Mouse (Mus musculus) CD4-positive helper T cell, adult 2 months (primary cell): ENCODE data around the gene Igsf21.

Experiments
- DNase-seq: peaks from one replicate; pipeline ENCODE4 v3.0.0-alpha.2; 2012; ENCODE audit warnings: low read depth, missing footprints, low spot score

Gene Igsf21

DNA sequence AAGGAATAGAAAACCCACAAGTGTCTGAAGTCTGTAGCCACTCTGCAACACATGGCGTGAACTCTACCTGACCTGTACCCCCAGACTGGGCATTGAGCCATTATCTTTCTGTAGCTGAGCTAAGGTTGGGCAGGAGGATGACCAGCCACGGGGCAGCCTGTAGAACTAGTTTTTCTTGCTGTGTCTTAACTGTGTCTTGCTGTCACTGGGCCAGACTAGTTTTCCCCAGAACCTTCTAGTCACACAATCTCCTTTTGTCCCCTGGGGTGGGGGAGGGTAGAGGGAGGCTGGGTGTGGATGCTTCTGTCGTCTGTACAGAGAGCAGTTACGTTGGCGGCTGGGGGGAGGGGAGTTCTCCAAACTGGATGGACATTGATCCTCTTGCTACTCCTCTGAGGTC is 267.9 kb downstream of the Igsf21 start:
- no peak for DNase-seq

DNA sequence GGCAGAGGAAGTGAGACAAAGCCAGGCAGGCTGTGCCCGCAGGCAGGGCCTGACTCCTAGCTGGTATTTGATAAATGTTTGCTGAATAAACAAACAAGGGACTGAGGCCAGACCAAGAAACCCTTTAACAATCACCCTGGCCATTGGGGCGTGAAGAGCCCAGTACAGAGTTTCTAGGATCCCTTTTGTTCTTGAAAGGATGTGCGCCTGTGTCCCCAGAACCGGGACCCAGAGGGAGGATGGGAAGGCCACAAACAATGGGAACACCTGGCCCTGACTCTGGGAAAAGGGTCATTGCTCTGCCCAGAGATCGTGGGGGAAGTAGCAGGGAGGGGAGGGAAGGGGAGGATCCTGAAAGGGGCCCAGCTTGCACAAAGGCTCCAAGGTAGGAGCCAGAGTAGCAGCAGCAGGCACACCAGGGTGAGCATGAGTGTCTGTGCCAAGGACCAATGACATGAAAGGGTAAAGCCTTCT is 269.2 kb downstream of the Igsf21 start:
- DNase-seq = no peak
